Mouse (Mus musculus) heart, adult 18-20 months (tissue): ENCODE data around the gene Lgr5. TPM values are rescaled to one million over a fixed set of nuclear protein-coding genes. Genes with fewer than 3 reads are reported as not detected.

Experiments
- DNase-seq, 2 experiments: peaks; one replicate each; pipeline ENCODE4 v3.0.0; 2021 to 2022; ENCODE audit warnings: mixed read lengths in 1 of 2
- total RNA-seq, 2 experiments: library from RNA; stranded (reverse); gene quantifications; 2 replicates each; pipeline ENCODE4 v1.2.3; 2021

The Lgr5 gene
- total RNA-seq, 2 experiments from 2014 or later: 0.08 to 0.20 TPM

DNA sequence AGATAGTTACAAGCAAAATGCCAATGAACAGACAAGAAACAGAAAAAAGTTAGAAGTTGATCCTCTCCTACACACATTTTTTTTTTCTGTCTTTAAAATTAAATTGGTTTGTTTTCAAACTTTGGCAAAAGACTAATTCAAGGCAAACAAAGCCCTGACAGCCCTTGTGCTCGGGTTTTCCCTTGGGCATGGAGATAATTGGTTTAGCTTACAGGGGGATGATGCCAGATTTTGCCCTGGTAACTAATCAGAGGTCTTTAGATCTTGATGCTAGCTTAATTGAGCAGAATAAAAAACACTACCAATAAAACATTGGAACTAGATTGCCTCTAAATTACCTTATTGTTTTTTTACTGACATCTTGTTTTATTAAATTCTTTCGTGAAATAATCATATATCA is 162.2 kb downstream of the Lgr5 start:
- DNase-seq: no peak

DNA sequence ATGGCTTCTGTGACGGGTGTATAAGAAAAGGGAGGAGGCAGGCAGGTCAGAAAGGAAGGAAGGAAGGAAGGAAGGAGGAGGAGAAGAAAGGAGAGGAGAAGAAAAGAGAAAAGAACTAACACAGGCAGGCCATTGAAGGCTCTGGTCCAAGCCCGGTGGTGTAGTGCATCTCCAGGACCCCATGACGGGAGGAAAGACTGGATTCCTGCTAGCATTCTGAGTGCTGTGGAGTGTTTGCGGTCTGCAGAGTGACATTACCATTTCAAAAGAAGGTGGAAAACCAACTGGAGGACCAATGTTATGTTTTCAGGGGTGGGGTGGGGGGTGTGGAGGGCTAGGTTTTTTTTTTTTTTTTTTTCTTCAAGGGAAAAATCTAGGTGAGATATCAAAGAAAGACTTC is 165.6 kb downstream of the Lgr5 start:
- DNase-seq: no peak

DNA sequence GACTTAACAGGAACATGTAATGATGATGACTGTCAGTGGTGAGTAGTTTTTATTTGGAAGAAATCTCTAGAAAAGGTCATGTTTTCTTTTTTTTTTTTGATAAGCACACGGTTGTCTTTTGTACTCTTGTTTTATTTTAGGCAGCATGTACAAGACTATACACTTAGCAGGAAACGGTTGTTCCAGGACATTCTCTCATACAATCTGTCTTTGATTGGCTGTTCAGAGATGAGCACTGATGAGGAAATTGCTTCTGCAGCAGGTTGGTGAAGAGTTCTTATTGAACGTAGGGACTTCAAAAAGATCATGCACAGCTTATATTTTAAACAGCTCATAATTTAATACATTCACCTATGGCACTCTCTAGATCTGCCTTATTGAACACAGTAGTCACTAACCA is 173.5 kb downstream of the Lgr5 start:
- DNase-seq: no peak

DNA sequence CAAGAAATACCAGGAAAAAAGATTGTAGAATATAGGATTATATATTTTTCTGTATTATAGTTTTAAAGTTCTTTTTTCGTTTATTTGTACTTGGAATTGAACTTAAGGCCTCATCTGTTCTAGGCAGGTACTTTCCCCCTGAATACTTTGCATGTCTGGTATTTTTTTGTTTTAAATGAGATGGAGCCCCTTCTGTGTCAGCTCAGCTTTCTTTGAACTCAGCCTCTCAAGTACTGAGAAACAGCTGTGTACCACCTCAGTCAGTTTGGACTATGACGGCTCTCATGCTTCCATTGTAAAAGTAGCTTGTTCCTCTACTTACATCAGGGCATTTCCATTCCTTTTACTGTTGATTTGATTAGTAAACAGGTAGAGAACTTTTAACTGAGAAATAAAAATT is 174.1 kb downstream of the Lgr5 start:
- no peak for DNase-seq

DNA sequence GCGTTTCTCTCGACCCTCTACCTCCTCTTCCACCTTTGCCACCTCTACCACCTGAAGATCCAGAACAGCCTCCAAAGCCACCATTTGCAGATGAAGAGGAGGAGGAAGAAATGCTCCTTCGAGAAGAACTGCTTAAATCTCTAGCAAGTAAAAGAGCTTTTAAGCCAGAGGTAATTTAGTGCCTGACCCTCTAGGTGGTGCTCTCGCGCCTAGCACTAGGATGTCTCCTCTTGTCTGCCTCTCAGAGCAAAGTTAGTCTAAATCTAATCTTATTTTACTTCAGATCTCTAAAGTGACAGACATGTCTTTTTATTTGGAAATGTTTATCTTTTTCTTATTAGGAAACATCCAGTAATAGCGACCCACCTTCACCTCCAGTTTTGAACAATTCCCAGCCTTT is 181.2 kb downstream of the Lgr5 start:
- peak; percentile 33 to 66 for DNase-seq

Other genes starting within 250 kb of the Lgr5 start
- gene Tmem19, start 225.3 kb downstream of the Lgr5 start, total RNA-seq: 10 to 100 TPM; 11.2 to 16.9 TPM
- gene Thap2, start 203.3 kb downstream of the Lgr5 start, total RNA-seq: 1 to 10 TPM; 8.7 to 9.3 TPM
- 10 to 100 TPM; 10.7 to 12.8 TPM for gene Zfc3h1, start 202.8 kb downstream of the Lgr5 start, total RNA-seq
- not detected for gene A930009A15Rik, start 17.8 kb downstream of the Lgr5 start, total RNA-seq
- gene Tspan8, start 229.1 kb upstream of the Lgr5 start, total RNA-seq: 1 to 10 TPM; 1.4 to 2.0 TPM